Mouse (Mus musculus) neural tube, embryonic 10.5 days (tissue): ENCODE measurements around the gene Bcas3.
"Not testable (repeated sequence)": the region's sequence is repeated elsewhere in the genome, so short reads cannot be mapped to it uniquely, and the experiment has no call there.

ENCODE experiments used
- DNase-seq: peaks from one replicate; pipeline ENCODE4 v3.0.0-alpha.2; 2017; ENCODE audit warnings: low spot score; ENCODE audit errors: extremely low spot score

Bcas3 gene

GRCm38 (mm10) chr11:85474326-85474725 lies 121.4 kb downstream of the Bcas3 start:
- peak; percentile 19 for DNase-seq

DNA sequence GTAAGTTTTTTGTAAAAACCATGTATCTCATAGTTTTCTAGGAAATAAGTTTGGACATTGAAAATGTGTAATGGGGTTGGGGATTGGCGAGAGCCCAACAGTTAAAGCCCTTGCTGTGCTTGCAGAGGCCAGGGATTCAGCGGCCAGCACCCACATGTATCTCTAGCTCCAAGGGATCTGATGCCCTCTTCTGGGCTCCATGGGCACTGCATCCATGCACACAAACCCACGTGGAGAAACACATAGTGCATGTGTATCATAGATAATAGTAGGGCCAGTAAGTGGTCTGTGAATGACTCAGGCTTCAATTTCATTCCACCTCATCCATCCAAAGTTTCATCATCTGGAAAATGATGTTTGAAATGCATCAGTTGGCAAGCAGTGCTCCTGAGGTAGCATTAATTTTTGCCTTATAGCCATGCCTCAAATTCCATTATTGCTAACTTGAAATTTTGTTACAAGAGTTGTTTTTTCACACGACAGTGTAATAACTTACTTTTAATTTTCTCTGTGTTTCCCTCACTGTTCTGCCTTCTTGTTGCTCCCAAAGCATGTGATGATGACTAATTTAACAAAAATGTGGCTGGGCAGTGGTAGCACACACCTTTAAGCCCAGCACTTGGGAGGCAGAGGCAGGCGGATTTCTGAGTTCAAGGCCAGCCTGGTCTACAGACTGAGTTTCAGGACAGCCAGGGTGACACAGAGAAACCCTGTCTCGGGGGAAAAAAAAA lies 129.9 kb downstream of the Bcas3 start:
- DNase-seq = no peak

DNA sequence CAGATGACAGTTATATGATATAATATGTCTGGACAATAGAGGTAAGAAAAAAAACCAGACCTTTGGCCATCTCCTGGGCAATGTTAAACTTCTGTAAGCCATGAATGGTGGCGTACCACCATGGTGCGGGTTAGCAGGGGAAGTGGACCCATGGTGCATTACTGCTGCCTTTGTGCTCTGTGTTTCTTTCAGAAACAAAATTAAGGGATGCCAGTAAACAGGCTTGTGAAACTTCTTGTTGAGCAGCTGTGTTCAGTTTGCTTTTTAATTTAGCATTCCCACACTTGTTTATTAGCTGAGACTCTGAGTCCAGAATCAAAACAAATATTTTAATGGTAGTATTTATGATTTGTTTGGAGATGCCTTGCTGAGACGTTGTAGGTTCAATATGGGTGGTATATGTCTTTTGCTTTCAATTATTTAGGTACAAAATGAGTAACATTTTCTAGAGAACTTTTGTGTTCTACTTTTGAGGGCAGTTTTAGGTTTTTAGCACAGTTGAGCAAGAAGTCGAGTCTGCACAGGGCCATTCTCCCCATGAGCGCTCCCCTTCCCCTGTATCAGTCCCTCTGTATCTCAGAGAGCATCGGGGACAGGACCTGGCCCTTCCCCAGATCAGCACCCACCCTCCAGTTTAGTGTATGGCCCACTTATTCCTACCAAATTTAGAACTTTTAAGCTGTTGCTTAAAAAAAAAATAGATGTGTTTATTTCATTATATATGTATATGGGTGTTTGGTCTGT lies 132.4 kb downstream of the Bcas3 start:
- DNase-seq = no peak

- DNase-seq = no peak
Observed at GRCm38 (mm10) chr11:85487501-85487900, 134.5 kb downstream of the Bcas3 start.

GRCm38 (mm10) chr11:85492231-85492630 lies 139.3 kb downstream of the Bcas3 start:
- no peak for DNase-seq

GRCm38 (mm10) chr11:85492666-85493065 lies 139.7 kb downstream of the Bcas3 start:
- DNase-seq = no peak

DNA sequence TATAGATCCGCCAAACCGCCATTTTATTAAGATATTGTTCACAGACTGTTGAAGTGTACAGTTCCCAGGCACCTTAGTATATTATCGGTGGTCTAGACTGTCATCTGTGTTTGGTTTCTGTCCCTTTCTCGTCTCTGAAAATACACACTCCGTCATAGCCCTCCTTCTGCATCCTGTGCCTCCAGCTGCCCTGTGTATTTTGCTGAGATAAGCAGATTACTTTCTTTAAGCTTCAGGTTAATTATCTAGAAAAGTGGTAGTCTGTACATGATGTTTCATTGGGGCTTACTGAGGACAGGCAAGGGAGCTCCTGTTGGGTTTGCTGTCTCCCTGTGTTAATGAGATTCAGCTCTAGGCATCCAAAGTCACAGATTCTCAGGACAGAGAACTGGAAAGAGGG lies 146.6 kb downstream of the Bcas3 start:
- DNase-seq = no peak

DNA sequence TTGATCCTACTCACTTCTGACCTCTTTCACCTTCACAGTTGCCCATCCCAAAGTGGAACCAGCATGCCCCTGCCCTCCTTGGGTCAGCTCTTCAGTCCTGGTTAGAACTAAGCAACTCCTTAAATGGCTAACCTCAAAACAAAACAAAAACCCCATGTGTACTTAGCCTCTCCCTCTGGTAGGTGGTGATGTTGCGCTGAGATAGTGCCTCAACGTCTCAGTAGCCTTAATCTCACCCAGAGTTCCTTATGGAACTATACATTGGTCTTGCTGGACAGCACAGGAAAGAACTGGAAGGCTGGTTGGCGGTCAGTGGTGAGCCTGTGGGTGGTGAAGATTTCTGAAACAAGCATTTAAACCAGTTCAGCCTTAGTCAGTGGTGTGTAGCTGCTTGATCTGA lies 149.1 kb downstream of the Bcas3 start:
- no peak for DNase-seq

GRCm38 (mm10) chr11:85504812-85505211 lies 151.8 kb downstream of the Bcas3 start:
- DNase-seq = not testable (repeated sequence)

DNA sequence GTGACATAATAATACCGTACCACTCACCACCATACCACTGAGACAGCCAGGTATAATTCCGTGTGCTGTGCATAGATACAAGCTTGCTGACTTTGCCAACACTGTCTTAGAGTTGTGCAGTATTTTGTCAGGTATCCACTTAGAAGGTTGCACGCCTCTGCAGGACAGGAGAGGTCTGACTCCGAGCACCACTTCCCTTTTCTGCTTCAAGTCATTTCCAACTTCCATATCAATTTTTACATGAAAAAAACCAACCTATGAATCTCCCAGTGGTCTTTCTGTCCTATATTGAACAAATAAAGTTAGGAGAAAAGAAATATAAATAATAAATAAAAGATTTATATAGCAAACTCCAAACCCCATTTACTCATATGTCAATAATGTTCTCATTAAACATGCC lies 152.8 kb downstream of the Bcas3 start:
- DNase-seq = no peak

DNA sequence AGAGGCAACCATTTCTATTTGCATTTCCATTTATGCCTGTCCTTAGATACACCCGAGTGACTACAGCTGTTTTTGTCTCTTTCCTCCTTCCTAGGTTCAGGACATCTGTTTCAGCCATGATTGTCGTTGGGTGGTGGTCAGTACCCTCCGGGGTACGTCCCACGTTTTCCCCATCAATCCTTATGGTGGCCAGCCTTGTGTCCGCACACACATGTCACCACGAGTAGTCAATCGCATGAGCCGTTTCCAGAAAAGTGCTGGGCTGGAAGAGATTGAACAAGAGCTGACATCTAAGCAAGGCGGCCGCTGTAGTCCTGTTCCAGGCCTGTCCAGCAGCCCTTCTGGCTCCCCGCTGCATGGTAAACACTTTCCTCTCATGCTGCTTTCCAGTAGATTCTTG lies 156.4 kb downstream of the Bcas3 start:
- no peak for DNase-seq

- no peak for DNase-seq
Observed at GRCm38 (mm10) chr11:85511270-85511904, 158.4 kb downstream of the Bcas3 start.

DNA sequence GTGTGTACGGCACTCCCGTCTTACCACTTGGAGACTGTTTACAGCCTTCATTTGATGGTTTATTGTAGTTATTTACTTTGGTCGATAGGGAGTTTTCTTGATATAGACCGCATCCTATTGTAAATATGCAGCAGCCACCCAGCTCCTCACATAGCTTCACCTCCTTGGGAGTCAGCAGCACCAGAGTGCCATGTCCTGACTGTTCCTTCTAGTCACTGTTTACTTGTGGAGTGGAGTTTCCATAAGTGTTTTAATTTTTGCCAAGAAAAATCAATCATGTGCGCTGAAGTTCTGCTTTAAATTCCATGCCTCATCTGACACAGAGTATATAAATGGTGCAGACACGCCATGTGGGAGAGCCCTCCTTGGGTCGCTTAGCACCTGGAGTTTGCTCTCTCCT lies 163.8 kb downstream of the Bcas3 start:
- DNase-seq = no peak

DNA sequence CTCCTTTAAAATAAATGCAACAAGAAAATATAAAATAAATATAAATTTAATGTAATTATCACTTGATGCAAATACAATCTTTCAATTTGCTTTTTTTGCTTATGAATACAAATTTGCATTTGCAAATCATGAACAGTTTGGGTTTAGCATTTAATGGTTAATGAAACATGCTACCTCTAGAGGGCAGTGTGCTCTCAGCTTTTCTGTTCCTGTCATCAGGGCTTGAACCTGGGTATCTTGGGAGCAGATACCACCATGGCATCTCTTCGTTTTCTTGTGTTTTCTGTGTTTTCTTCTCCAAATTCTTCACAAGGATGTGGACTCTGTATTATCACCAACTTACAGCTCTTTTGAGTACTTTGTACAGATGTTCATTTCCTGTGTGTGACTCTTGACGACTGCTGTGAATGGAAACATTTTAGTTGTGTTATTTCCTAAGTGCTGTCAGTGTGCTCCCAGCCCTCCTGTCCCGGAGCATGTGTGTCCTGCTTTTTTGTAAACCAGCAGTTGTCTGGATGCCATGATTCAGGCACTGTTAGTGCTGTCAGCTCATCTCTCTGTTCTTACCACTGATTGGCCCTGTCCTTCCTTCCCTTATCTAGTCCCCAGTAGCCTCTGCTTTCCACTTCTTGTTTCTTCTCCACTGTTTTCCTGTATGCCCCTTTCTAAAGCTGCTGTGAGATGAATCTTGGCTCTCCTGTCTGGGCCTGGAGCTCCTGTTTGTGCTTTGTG lies 165.2 kb downstream of the Bcas3 start:
- DNase-seq = no peak

- DNase-seq = no peak
Observed at GRCm38 (mm10) chr11:85520236-85520635, 167.3 kb downstream of the Bcas3 start.

GRCm38 (mm10) chr11:85520996-85521395 lies 168.0 kb downstream of the Bcas3 start:
- no peak for DNase-seq

GRCm38 (mm10) chr11:85523646-85524045 lies 170.7 kb downstream of the Bcas3 start:
- DNase-seq = peak; percentile 34

DNA sequence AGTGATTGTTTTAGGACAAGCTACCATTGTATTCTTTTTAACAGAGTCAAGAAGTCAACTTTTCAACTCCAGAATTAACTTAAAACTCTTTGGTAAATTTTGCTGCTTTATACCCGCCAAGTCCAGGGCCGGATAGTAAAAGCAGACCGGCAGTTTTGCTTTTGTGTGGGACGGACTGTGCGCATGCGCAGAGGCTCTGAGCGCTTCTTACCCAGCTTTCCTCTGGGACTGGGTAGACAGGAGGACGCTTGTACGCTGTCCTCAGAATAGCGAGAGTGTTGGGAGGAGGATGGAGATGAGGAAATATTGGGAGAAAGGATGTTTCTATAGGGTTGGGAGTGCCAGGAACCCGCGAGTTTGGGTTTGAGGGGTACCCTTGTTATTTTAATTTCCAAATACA lies 171.2 kb downstream of the Bcas3 start:
- peak; percentile 79 for DNase-seq

- DNase-seq = peak; percentile 35
Observed at GRCm38 (mm10) chr11:85524841-85525500, 172.0 kb downstream of the Bcas3 start.

DNA sequence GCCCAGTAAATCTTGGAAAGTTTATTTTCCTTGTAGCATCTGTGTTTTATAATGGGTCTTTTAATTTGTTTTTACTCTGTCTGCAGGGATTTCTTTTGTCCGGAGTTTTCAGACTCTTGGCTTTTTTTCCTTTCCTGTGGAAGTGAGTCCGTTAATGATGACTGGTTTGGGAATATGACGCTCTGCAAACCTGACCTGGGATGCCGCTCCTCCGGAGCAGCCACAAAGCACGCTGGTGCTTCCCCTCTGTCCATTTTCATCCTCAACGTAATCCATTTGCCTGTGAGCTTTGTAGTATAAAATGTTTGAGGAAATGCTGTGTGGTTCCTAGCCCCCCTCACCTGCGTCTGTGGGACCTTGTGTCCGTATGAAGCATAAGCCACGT lies 172.5 kb downstream of the Bcas3 start:
- peak; percentile 27 for DNase-seq
